Mouse (Mus musculus) kidney, embryonic 16.5 days (tissue): Measurements from ENCODE around the gene Hoxd3. TPM values are rescaled to one million over a fixed set of nuclear protein-coding genes. Genes with fewer than 3 reads are reported as not detected.

ENCODE experiments used
- ATAC-seq: fragments of 200-750 bp; cut with Nextera tagmentation; 2 replicates; pipeline ENCODE4 v1.8.0; 2017; ENCODE audit warnings: moderate TSS enrichment; ENCODE audit not compliant: low FRiP score, low TSS enrichment
- H3K27ac ChIP-seq: fragments of 300-500 bp; sonication (generic); 2 replicates; pipeline ENCODE4 v1.5.1; 2014; ENCODE audit warnings: low read length
- H3K27me3 ChIP-seq: fragments of 300-500 bp; sonication (generic); 2 replicates; pipeline ENCODE4 v1.6.1; 2014; ENCODE audit warnings: low read length, control low read depth, mixed read lengths; ENCODE audit not compliant: insufficient read depth
- H3K36me3 ChIP-seq: fragments of 300-500 bp; sonication (generic); 2 replicates; pipeline ENCODE4 v1.6.1; 2014; ENCODE audit warnings: low read length, control low read depth, mixed read lengths; ENCODE audit not compliant: insufficient read depth
- H3K4me1 ChIP-seq: fragments of 300-500 bp; sonication (generic); 2 replicates; pipeline ENCODE4 v1.6.1; 2014; ENCODE audit warnings: low read length, control low read depth, mixed read lengths; ENCODE audit not compliant: insufficient read depth
- H3K4me2 ChIP-seq: fragments of 300-500 bp; sonication (generic); replicated peaks from 2 replicates; pipeline ENCODE4 v1.6.1; 2014; ENCODE audit warnings: low read depth, low read length
- H3K4me3 ChIP-seq: fragments of 300-500 bp; sonication (generic); 2 replicates; pipeline ENCODE4 v1.5.1; 2014; ENCODE audit warnings: mild to moderate bottlenecking, low read length
- H3K9ac ChIP-seq: fragments of 300-500 bp; sonication (generic); replicated peaks from 2 replicates; pipeline ENCODE4 v1.6.1; 2014; ENCODE audit warnings: low read length
- H3K9me3 ChIP-seq: fragments of 300-500 bp; sonication (generic); 2 replicates; pipeline ENCODE4 v1.6.1; 2016; ENCODE audit warnings: low read length, control low read depth
- WGBS: fragments of 180-500 bp; shearing (Covaris S2); extraction: QIAGEN DNeasy Blood & Tissue Kit; methylation state at CpG from one replicate; pipeline ENCODE4 v1.1.7; 2014; 5-methylcytosine and 5-hydroxymethylcytosine counted together
- polyA plus RNA-seq: library from polyadenylated mRNA; unstranded; fragments of >200 nt; fragmentation: Nextera tagmentation; extraction: Ambion mirVana; gene quantifications from 2 replicates; pipeline ENCODE4 v1.2.1, GENCODE M21; 2015

Hoxd3 gene
- polyA plus RNA-seq, 1 experiment from 2014 or later, result 15.4 TPM

GRCm38 (mm10) chr2:74703720-74704392 lies 7.9 kb upstream of the Hoxd3 start:
- Histone ChIP-seq H3K4me1 (peaks cover 35% of the 10 kb centered on the region; the same call in 1 of the 2 replicates), H3K36me3 (no peaks in the 10 kb centered on the region), H3K4me2 (peak overlapping the region; percentile 72), H3K9me3 (no peaks in the 10 kb centered on the region), H3K4me3 (peak overlapping the region; percentile 78), H3K27me3 (no peaks in the 10 kb centered on the region), H3K27ac (peak overlapping the region; percentile 100), H3K9ac (peak overlapping the region; percentile 99)
- peak; percentile 57 for ATAC-seq
- WGBS, result 11% methylated on average over 26 of the region's 26 CpGs

- Histone ChIP-seq H3K4me3 (peak within 1 kb of the TSS; percentile 78), H3K27ac (peak within 1 kb of the TSS; percentile 100), H3K9me3 (no peaks in the 10 kb centered on the region), H3K4me1 (peaks cover 41% of the 10 kb centered on the region), H3K4me2 (peak within 1 kb of the TSS; percentile 72), H3K27me3 (no peaks in the 10 kb centered on the region), H3K36me3 (no peaks in the 10 kb centered on the region), H3K9ac (peak within 1 kb of the TSS; percentile 99)
- under 1% methylated on average over 50 of the region's 52 CpGs for WGBS
- peak; percentile 76 for ATAC-seq
Measured at GRCm38 (mm10) chr2:74704393-74704998, 7.2 kb upstream of the Hoxd3 start, which contains the start of gene Hoxd8. Gene Hoxd8 (plus strand): TSS chr2:74704615.

- Histone ChIP-seq H3K27ac (peak overlapping the region; percentile 100), H3K9ac (peak overlapping the region; percentile 99), H3K36me3 (no peaks in the 10 kb centered on the region), H3K4me2 (peak overlapping the region; percentile 72), H3K9me3 (no peaks in the 10 kb centered on the region), H3K4me3 (peak overlapping the region; percentile 78), H3K4me1 (peaks cover 43% of the 10 kb centered on the region), H3K27me3 (no peaks in the 10 kb centered on the region)
- peak; percentile 40 for ATAC-seq
- WGBS, result under 1% methylated on average over 27 of the region's 66 CpGs
Measured at GRCm38 (mm10) chr2:74704999-74705466, 6.7 kb upstream of the Hoxd3 start.

DNA sequence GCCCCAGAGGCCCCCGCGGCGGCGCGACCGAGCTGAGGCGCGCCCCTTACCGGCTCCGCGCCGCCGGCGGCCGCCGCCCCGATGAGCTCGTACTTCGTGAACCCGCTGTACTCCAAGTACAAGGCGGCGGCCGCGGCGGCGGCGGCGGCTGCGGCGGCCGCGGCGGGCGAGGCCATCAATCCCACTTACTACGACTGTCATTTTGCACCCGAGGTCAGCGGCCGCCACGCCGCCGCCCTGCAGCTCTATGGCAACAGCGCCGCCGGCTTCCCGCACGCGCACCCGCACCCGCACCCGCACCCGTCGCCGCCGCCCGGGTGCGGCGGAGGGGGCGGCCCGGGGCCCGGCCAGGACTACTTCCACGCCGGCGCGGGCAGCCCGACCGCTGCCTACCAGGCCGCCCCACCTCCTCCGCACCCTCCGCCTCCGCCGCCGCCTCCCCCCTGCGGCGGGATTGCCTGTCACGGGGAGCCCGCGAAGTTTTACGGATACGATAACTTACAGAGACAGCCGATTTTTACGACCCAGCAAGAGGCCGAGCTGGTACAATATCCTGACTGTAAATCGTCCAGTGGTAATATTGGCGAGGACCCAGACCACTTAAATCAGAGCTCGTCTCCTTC lies 6.1 kb upstream of the Hoxd3 start:
- peak; percentile 29 for ATAC-seq
- H3K36me3 ChIP-seq, result no peaks in the 10 kb centered on the region
- H3K4me3 ChIP-seq, result peak overlapping the region; percentile 78
- peak overlapping the region; percentile 99 for H3K9ac ChIP-seq
- no peaks in the 10 kb centered on the region for H3K9me3 ChIP-seq
- H3K4me2 ChIP-seq, result peak overlapping the region; percentile 72
- WGBS, result under 1% methylated on average over 70 of the region's 85 CpGs
- H3K27ac ChIP-seq, result peak overlapping the region; percentile 100
- H3K27me3 ChIP-seq, result no peaks in the 10 kb centered on the region
- H3K4me1 ChIP-seq, result peaks cover 43% of the 10 kb centered on the region

- peaks cover 42% of the 10 kb centered on the region for H3K4me1 ChIP-seq
Measured at GRCm38 (mm10) chr2:74706393-74706960, 5.2 kb upstream of the Hoxd3 start.

GRCm38 (mm10) chr2:74707599-74707998 lies 4.1 kb upstream of the Hoxd3 start:
- Histone ChIP-seq H3K4me3 (peak overlapping the region; percentile 49), H3K9ac (peak overlapping the region; percentile 74), H3K36me3 (no peaks in the 10 kb centered on the region), H3K27me3 (no peaks in the 10 kb centered on the region), H3K4me2 (peak overlapping the region; percentile 72), H3K9me3 (no peaks in the 10 kb centered on the region), H3K27ac (peak overlapping the region; percentile 85), H3K4me1 (peaks cover 42% of the 10 kb centered on the region)
- WGBS, result 11% methylated on average over 7 of the region's 7 CpGs
- no peak for ATAC-seq

More at GRCm38 (mm10) chr2:74706393-74706960, 5.2 kb upstream of the Hoxd3 start:
- Histone ChIP-seq H3K4me2 (peak overlapping the region; percentile 72), H3K27me3 (no peaks in the 10 kb centered on the region), H3K36me3 (no peaks in the 10 kb centered on the region), H3K4me3 (peak overlapping the region; percentile 78), H3K27ac (peak overlapping the region; percentile 100), H3K9ac (peak overlapping the region; percentile 99), H3K9me3 (no peaks in the 10 kb centered on the region)
- WGBS, result 3% methylated on average over 13 of the region's 13 CpGs
- no peak for ATAC-seq

DNA sequence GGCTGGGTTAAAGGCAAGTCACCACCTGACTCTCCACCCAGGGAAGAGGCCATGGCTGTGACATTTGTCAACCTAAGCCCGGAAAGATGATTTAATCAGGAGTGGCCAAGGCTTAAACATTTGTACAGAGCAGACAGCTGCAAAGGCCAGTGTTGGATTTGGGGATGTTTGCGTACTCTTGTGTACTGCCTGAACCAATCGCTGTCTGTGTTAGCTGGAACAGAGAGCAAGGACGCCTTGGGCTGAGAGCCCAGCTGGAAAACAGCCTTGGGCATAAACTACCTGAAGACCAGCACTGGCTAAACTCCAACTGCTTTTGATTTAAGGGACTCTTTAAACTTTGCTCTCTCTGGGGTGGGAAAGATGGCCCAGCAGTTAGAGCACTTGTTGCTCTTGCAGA lies 3.1 kb upstream of the Hoxd3 start:
- Histone ChIP-seq H3K36me3 (no peaks in the 10 kb centered on the region), H3K27me3 (no peaks in the 10 kb centered on the region), H3K27ac (peak overlapping the region; percentile 99), H3K4me1 (peaks cover 36% of the 10 kb centered on the region), H3K4me3 (peak overlapping the region; percentile 49), H3K9ac (peak overlapping the region; percentile 48; the same call in 1 of the 2 replicates), H3K4me2 (peak overlapping the region; percentile 72), H3K9me3 (no peaks in the 10 kb centered on the region)
- WGBS, result 24% methylated on average over 4 of the region's 4 CpGs
- ATAC-seq, result no peak

DNA sequence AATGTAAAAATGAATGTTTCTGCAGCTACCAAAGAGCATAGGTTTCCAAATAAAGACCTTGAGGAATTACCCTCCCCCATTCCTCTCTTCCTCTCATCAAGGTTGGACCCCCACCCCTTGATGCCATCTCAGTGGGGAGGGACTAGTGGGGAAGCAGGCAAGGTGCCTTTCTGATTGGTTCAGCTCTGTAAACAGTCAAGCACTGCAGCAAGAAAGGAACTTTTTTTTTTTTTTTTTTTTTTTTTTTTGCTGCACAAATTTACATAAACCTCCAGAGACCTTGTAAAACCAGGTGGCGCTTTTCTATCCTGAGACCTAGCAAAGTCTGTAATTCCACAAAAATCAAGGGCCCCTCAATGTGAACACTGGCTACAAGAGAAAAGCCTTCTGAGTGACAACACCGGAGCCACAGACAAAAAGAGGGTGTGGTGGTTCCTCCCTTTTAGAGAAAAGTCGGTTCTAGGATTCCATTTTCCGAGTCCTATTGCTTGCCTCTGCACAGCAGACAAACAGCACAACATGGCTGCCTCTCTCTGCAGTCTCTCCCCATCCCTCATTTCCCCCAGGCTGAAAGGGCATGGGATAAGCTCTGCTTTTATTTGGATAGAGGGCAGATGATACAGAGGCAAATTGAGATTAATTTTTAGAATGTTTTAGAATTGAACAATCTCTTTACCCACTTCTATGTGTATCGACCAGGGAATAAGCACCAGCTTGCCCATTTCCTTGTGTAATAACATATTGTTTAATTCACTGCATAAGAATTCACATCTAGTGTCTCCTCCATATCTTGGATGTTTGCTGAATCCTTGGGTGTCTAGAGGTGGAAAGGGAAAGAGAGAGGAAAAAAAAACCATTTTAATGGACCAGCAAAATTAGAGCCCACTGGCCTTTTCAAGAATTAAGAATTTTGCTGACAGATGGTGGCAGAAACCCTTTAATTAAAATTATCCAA lies 2.0 kb upstream of the Hoxd3 start:
- no peaks in the 10 kb centered on the region for H3K27me3 ChIP-seq
- H3K4me2 ChIP-seq, result peak overlapping the region; percentile 72
- H3K4me3 ChIP-seq, result peak overlapping the region; percentile 9
- H3K9me3 ChIP-seq, result no peaks in the 10 kb centered on the region
- ATAC-seq, result no peak
- peaks cover 34% of the 10 kb centered on the region for H3K4me1 ChIP-seq
- peak overlapping the region; percentile 61 for H3K9ac ChIP-seq
- 21% methylated on average over 5 of the region's 5 CpGs for WGBS
- peak overlapping the region; percentile 99 for H3K27ac ChIP-seq
- H3K36me3 ChIP-seq, result no peaks in the 10 kb centered on the region
